Mouse (Mus musculus) urinary bladder, postnatal 0 days (tissue): Measurements from ENCODE around the gene Pou2f1. TPM values are rescaled to one million over a fixed set of nuclear protein-coding genes. Genes with fewer than 3 reads are reported as not detected.

Experiments
- polyA plus RNA-seq: library from polyadenylated mRNA; unstranded; fragments of >200 nt; fragmentation: Nextera tagmentation; extraction: Ambion mirVana; gene quantifications from 2 replicates; pipeline ENCODE4 v1.2.1, GENCODE M21; 2015

The Pou2f1 gene
- polyA plus RNA-seq = 3.3 and 5.8 TPM in 2 replicates

GRCm38 (mm10) chr1:166002520-166003155, at the start of gene Pou2f1:
Gene Pou2f1 (minus strand): TSS chr1:166002678.

Other genes with a start within 250 kb of the Pou2f1 start
- gene Creg1, start 238.9 kb downstream of the Pou2f1 start, polyA plus RNA-seq = 71.0 and 97.9 TPM in 2 replicates
- 0.34 TPM in 1 of 2 replicates, not detected in the other for gene Cd247, start 214.0 kb downstream of the Pou2f1 start, polyA plus RNA-seq
- gene Dusp27, start 125.2 kb upstream of the Pou2f1 start, polyA plus RNA-seq = 0.27 and 0.28 TPM in 2 replicates
- gene Gpa33, start 127.6 kb upstream of the Pou2f1 start, polyA plus RNA-seq = 15.0 and 18.4 TPM in 2 replicates
- not detected in 2 replicates for gene Mael, start 236.1 kb upstream of the Pou2f1 start, polyA plus RNA-seq